Mouse (Mus musculus): ENCODE data around the gene Mybpc3. TPM values are rescaled to one million over a fixed set of nuclear protein-coding genes. Genes with fewer than 3 reads are reported as not detected.
"Not testable (repeated sequence)": the region's sequence is repeated elsewhere in the genome, so short reads cannot be mapped to it uniquely, and the experiment has no call there.

The Mybpc3 gene
- total RNA-seq, 2 experiments from 2014 or later, result 0.38 to 0.55 TPM

DNA sequence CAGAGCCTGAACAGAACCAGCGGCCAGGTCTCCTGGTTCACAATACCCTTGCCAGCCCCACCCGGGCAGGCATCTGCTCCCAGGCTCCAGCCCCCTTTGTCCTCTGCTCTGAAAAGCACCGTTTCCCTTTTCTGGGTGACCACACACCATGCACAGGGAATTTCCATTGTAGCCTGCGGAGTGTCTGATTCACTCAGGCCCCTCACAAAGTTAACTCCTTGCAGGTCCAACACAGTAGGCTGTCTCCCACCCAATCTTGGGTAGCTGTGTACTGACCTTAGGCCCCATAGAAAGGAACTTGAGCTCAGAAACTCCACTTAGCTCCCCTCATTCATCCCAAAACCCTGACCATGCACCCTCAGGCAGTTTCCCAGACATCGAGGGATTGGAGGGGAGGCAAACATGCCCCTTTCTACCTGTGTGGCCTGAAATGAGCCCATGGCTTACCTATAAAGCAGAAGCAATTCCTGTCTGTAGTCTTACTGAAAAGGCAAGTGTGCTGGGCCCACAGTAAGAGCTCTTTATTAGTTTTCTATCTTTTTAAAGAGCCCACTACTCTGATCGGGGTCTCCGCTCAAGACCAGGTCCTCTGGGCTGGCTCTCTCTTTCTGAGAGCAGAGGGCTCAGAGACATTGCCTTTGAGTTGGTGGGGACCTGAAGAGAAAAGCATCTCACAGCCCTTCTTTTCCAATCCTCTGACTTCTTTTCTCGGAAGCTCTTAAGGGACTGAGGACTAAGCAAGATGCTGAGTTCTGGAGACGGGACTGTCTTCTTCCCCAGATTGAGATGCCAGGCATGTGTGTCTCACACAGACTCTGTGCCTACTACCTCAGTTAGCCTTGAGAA, 31.3 kb upstream of the Mybpc3 start:
- DNase-seq (ENCODE audit: low spot score in 2 of 2), result no peak

DNA sequence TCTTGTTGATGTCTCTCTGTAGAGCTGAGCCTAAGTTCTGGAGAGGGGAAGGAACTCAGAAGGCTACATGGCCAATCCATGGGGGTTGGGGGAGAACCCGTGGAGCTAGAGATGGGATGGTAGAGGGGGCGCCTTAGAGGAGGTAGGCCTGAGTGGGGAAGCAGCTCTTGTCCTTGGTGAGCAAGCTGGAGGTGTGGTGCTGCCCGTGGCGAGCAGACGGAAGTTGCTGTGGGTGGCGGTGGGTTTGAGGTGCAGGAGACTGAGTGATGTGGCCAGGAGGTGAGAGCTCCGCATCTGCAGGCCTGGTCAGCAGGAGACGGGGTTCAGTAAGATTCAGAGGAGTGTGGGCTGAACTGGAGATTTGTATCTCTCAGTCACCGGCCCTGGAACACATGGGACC, 30.5 kb upstream of the Mybpc3 start:
- DNase-seq (ENCODE audit: low spot score in 2 of 2), result no peak

DNA sequence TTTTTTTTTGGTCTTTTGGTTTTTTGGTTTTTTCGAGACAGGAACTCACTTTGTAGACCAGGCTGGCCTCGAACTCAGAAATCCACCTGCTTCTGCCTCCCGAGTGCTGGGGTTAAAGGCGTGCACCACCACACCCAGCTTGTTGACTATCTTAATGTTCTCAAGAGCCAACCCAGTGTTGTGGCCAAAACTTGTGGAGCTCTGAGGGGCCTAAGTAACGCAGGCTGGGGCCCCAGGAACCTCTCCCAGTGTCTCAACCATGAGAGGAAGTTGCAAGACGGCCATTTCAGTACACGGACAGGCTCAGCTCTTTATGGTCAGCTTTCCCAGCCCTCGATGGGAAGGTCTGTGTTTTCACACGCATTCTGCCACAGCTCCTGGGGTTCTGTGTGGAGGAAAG, 29.0 kb upstream of the Mybpc3 start:
- no peak for DNase-seq (ENCODE audit: low spot score in 2 of 2)

DNA sequence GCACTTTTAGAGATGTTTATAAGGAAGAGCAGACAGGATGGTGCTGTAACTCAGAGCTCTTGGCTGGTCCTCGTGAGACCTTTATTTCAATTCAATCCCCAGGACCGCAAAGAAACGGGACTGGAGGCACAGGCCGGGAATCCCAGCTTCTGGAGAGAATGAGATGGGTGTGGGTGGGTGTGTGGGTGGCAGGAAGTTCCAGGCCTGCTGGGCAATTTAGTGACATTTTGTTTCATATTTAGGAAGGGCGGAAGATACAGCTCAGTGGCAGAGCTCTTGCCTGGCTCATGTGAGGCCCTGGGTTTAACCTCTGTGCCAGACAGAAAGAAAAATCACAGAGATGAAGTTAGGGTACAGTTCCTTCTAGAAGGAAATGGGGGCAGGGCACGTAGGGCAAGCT, 27.7 kb upstream of the Mybpc3 start:
- no peak for DNase-seq (ENCODE audit: low spot score in 2 of 2)

DNA sequence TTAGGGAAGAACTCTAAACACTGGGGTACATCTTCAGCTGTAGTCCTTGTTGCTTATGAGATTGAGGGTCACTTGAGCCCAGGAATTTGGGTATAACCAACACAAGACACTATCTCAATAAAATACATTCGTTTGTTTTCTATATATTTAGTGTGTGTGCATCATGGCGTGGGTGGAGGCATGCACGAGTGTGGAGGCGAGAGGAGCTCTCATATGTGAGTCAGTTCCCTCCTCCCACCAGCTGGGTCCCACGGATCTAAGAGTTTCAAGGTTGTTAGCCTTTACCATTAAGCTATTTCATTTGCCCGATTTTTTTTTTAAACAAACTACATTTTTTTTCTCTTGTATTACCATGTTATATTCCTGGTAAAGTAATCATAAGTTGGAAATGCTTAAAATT, 27.1 kb upstream of the Mybpc3 start:
- DNase-seq (ENCODE audit: low spot score in 2 of 2), result no peak

DNA sequence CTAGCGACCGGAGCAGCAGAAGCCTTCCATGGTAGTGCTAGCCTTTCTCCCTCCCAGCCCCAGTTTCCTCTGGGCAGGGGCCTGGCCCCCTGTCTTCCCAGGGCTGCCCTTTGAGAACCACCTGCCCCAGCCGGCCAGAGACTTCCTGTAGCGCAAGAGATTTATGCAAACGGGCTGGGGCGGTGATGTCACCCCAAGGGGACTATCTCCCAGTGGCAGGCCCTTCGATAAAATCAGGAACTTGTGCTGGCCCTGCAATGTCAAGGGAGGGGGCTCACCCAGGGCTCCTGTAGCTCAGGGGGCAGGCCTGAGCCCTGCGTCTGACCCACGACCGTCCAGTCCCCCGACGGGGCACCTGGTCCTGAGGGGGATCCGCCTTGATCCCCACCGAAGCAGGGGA, 21.4 kb upstream of the Mybpc3 start:
- no peak for DNase-seq (ENCODE audit: low spot score in 2 of 2)

DNA sequence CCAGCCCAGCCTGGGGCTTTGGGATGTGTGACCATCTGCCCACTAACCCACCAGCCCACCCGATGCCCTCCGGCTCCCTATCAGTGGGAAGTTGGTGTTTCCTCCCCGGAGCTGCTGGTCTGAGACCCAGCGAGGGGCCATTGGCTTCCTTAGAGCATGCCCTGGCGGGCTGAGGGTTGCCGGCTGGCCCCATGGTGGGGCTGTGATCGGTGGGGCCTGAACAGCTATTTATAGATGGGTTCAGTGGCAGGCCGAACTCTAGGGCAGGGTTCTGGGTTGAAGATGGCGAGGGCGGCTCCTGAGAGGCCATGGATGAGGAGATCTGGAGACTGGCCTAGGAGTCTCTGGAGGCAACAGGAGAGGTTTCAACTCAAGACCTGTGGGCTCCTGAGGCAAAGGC, 20.9 kb upstream of the Mybpc3 start:
- no peak for DNase-seq (ENCODE audit: low spot score in 2 of 2)

DNA sequence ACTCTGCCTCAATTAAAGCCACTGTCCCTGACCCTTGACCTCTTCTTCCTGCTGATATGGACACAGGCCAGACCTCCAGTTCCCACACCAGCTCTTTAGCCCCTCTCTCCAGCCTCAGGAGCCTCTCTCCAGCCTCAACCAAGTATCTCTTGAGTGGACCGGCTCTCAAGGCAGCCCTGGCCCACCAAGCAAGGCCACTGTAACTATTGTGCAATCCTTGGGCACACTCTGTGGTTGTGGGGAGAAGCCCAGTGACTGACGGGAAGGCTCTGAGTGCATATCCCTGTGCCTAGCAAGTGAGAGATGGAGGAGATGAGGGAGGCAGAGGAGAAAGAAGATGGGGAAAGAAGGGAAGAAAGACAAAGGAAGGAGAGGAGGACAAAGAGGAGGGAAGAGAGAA, 19.8 kb upstream of the Mybpc3 start:
- no peak for DNase-seq (ENCODE audit: low spot score in 2 of 2)

DNA sequence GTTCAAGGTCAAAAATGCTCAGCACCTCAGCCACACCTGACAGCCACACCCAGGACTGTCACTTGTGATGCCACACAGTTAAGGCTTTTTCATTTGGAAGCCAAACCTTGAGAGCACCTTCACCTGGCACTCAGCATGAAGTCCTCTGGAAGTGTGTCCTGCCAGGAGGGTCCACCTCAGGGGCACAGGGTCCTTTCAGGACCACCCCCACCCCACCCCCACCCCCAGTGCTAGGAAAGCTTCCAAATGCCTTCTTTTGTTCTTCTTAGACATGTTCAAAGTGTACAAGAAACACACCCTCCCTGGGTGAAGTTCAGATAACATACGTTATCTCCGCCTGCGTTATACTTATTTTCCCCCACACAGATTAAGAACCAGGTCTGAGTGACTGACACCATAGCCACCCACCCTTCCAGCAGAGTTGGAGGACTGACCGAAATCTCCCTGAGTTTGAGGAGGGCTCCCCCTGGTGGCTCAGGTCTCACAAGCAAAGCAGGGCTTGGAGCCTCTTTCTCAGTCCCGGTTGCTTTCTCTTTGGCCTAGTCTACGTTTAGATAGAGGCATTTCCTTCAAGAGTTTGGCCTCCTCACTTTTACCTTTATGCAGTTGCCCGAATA, 16.7 kb upstream of the Mybpc3 start:
- DNase-seq (ENCODE audit: low spot score in 2 of 2), result peak; percentile 95 to 96

DNA sequence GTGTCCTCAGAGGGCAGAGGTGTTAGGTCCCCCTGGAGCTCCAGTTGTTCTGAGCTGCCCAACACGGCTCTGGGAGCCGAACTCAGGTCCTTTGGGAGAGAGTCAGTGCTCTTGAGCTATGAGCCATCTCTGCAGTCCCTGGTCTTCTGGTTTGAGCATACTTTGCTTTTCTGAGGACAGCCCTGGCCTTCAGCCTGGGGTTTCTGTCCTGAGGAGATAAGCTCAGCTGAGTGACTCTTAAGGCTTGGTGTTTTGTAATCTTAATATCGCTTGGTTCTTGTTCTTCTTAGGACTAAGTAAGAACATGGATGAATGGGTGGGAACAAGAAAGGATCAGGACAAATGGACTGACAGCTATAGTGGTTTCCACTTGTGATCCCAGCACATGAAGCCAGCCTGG, 9.8 kb upstream of the Mybpc3 start:
- no peak for DNase-seq (ENCODE audit: low spot score in 2 of 2)

DNA sequence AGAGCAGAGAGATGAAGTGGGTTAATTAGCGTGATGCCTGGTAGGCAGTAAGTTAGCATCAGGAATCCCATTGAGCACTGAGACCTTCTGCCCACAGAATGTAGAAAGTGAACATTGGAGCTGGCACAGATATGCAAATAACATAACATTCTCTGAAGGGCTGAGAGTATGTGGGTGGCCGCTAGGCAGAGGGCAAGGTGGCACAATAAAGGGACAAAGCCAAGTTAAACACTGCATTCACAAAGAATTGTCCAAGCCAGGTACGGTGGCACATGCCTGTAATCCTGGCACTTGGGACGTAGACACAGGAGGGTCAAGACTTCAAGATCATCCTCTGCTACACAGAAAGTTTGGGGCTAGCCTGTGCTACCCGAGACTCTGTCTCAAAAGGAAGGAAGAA, 8.7 kb upstream of the Mybpc3 start:
- DNase-seq (ENCODE audit: low spot score in 2 of 2), result no peak

DNA sequence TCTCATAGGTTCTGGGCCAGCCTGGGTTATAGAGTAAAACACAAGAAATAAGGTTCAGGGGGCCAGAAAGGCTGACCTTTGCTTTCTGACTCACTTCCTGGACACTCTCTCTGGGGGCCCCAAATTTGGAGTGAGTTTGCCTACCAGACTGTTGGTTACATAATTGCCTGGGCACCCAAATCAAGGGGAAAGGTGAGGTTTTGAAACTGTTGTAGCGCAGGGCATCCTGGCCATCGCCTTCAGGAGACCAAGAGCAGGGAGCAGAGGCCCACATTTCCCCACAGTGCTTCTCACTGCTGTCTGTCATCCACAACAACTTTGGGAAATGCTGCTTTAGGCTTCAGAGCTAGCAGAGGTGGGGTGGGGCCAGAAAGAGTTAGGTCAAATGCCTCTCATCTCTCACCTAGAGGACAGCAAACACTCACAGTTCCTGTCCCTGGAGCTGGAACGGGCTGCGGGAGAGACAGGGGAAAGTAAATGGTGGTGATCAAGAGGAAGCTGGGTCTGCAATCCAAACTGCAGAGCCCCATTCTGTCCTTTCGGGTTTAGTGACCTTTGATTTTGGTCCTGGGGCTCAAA, 8.0 kb upstream of the Mybpc3 start:
- DNase-seq (ENCODE audit: low spot score in 2 of 2), result no peak

DNA sequence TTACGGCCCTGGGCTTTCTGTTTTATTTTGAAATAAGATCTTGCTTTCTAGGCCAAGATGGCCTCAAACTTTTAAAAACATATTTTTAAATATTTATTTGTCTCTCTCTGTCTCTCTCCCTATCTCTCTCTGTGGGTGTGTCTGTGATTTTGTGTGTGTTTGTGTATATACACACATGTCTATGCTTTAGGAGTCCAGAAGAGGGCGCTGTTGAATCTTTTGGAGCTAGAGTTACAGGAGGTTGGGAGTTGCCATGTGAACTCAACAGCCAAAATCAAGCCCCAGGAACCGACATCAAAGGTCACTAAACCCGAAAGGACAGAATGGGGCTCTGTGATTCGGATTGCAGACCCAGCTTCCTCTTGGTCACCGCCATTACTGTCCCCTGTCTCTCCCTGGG, 7.5 kb upstream of the Mybpc3 start:
- no peak for DNase-seq (ENCODE audit: low spot score in 2 of 2)

DNA sequence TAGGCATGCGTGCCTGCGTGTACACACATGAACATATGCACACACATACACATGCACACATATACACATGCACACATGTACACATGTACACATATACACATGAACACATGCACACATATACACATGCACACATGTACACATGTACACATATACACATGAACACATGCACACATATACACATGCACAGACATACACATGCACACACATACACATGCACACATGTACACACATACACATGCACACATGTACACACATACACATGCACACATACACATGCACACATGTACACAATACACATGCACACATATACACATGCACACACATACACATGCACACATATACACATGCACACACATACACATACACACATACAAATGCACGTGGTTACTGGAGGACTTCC, 6.1 kb upstream of the Mybpc3 start:
- DNase-seq (ENCODE audit: low spot score in 2 of 2), result not testable (repeated sequence)

DNA sequence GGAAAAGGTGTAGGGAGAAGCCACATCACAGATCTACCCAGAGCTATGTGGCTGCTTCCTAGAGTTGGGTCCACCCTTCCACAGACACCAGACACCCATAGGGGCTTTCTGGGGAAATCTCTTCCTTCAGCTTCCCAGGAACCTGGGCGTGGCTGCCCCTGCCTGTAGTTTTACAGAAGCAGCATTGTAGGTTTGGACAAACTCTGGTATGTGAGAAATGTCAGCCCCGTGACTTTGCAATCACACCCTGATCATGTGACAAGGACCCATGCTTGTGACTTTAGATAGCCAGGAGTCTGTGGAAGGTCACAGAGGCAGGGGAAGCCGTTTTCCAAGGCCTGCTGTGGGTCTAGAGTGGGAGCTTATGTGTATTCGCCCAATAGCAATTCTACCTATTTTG, 5.5 kb upstream of the Mybpc3 start:
- DNase-seq (ENCODE audit: low spot score in 2 of 2), result no peak

DNA sequence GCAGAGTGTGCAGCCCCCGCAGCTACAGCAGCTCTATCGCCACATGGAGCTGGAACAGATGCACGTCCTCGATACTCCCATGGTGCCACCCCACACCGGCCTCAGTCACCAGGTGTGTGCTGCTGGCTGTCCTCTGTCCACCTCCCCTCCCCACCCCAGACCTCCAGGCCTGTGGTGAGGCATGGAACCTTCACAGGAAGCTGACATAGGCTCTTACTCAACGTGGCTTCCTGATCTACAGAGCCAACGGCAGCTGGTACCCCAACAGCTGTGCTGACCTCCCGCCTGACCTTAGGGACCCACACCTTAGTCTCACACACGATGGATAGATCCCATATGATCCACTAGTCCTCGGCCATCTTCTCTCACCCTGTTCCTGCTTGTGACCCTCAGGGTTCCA, 4.6 kb upstream of the Mybpc3 start:
- no peak for DNase-seq (ENCODE audit: low spot score in 2 of 2)

DNA sequence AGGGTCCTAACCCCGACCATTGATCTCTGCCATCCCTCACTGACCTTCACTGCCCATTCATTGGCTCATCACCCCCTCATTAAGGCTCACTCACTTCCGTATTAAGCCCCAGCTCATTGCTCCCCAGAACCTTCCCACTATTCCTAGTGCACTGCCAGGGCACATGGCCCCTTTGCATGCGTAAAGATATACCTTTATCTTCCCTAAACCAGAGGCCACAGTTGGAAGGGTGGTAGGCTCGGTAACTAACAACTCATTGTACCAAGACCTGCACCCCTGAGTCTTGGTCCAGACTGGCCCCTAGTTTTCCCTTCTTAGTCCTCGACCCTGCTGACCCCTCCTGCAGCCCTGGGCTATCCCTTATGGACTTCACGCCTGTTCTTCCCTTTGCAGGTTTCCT, 4.1 kb upstream of the Mybpc3 start:
- no peak for DNase-seq (ENCODE audit: low spot score in 2 of 2)

DNA sequence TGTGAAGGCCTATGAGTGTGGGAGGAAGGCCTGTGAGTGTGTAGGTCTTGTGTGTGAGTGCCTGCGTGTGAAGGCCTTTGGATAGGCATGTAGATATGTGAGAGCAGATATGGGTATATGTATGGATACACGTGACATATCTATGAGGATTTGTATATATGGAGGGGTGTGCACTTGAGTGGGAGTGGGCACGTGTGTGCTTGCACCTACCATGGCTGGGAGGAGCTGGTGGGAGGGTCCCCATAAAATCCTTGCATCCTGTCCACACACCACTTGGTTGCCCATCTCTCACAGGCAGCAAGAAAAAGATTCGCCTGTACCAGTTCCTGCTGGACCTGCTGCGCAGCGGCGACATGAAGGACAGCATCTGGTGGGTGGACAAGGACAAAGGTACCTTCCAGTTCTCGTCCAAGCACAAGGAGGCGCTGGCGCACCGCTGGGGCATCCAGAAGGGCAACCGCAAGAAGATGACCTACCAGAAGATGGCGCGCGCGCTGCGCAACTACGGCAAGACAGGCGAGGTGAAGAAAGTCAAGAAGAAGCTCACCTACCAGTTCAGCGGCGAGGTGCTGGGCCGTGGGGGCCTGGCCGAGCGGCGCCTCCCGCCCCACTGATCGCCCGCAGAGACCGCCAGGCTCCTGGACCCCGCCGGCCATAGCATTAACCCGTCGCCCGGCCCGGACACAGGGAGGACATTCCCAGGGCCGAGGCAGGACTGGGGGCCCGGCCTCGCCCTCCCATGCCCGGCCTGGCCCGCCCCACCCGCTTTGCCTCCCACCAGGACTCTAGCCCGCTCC, 3.0 kb upstream of the Mybpc3 start:
- DNase-seq (ENCODE audit: low spot score in 2 of 2), result peak; percentile 91 to 94

DNA sequence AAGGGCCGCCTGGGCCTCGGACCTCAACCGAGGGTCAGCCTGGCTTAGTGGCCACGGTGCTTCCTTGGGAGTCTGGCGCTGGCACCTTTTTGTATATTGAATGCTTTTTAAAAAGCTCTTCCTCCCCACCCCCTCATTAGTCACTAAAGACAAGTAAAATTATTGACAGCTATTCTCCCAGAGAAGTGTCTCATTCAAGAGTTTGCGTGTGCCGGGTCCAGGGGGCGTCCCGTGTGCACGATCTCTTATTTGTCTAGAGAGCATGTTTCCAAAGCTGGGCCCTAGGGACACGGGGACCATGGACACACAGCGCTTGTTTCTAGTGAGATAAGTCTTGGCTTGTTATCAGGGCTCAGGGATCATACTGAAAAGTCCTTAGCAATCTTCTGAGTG, 2.4 kb upstream of the Mybpc3 start:
- DNase-seq (ENCODE audit: low spot score in 2 of 2), result no peak

DNA sequence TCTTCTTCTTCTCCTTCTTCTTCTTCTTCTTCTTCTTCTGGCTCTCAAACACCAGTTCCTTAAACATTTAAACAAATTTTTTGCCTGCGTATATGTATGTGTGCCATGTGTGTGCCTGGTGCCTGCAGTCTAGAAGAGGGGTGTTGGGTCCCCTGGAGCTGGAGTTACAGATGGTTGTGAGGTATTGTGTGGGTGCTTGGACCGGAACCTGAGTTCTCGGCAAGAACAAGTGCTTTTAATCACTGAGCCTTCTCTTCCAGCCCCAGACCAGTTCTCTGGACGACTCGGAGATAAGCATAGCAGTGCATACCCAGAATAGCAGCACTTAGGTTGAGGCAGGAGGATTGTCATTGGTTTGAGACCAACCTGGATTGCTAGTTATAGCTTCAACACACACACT, 1.1 kb upstream of the Mybpc3 start:
- no peak for DNase-seq (ENCODE audit: low spot score in 2 of 2)

DNA sequence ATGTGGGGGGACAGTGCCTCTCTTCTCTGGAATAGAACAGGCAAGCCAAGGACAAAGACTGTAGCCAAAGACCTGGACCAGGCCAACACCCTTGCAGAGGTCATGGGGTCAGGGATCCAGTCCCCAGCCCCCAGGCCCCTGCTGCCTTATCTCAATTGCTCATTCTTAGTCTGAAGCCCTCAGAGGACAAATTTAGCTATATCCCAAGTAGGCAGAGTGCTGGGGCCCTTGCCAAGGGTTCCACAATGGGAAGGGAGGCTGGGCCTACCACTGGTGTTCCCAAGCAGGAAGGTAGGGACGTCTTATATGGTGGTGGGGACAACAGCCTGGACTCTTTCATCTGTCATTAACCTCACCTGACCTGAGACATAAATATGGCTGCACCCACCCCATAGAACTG, 703 bp downstream of the Mybpc3 start:
- DNase-seq (ENCODE audit: low spot score in 2 of 2), result no peak

DNA sequence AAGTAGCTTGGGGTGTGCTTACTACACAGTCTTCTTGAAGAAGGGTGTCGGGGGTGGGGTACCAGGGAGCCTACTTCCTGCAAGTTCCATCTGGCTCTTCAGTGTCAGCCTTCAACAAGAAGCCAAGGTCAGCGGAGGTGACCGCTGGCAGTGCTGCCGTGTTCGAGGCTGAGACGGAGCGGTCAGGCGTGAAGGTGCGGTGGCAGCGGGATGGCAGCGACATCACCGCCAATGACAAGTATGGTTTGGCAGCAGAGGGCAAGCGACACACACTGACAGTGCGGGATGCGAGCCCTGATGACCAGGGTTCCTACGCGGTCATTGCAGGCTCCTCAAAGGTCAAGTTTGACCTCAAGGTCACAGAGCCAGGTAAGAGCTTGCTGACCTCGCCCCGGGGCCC, 1.1 kb downstream of the Mybpc3 start:
- no peak for DNase-seq (ENCODE audit: low spot score in 2 of 2)
